Mouse (Mus musculus) lung, postnatal 0 days (tissue): Measurements from ENCODE around the gene Nell1. TPM values are rescaled to one million over a fixed set of nuclear protein-coding genes. Genes with fewer than 3 reads are reported as not detected.

Experiments
- ATAC-seq: fragments of 200-750 bp; cut with Nextera tagmentation; 2 replicates; pipeline ENCODE4 v1.8.0; 2017; ENCODE audit warnings: moderate library complexity
- DNase-seq: peaks from one replicate; pipeline ENCODE4 v3.0.0-alpha.2; 2016; ENCODE audit warnings: low spot score
- H3K27ac ChIP-seq: fragments of 300-500 bp; sonication (generic); 2 replicates; pipeline ENCODE4 v1.5.1; 2014; ENCODE audit warnings: antibody characterized with exemption, mild to moderate bottlenecking, low read length, mixed read lengths
- H3K27me3 ChIP-seq: fragments of 300-500 bp; sonication (generic); replicated peaks from 2 replicates; pipeline ENCODE4 v1.6.1; 2014; ENCODE audit warnings: low read length, mixed read lengths; ENCODE audit not compliant: insufficient read depth
- H3K36me3 ChIP-seq: fragments of 300-500 bp; sonication (generic); 2 replicates; pipeline ENCODE4 v1.6.1; 2014; ENCODE audit warnings: low read length, mixed read lengths; ENCODE audit not compliant: insufficient read depth
- H3K4me1 ChIP-seq: fragments of 300-500 bp; sonication (generic); 2 replicates; pipeline ENCODE4 v1.6.1; 2014; ENCODE audit warnings: antibody characterized with exemption, low read depth, low read length, mixed read lengths; ENCODE audit not compliant: insufficient read depth
- H3K4me2 ChIP-seq: fragments of 300-500 bp; sonication (generic); replicated peaks from 2 replicates; pipeline ENCODE4 v1.6.1; 2014; ENCODE audit warnings: low read depth, mild to moderate bottlenecking, low read length, moderate library complexity, mixed read lengths
- H3K4me3 ChIP-seq: fragments of 300-500 bp; sonication (generic); 2 replicates; pipeline ENCODE4 v1.5.1; 2014; ENCODE audit warnings: low read depth, low read length
- H3K9ac ChIP-seq: fragments of 300-500 bp; sonication (generic); replicated peaks from 2 replicates; pipeline ENCODE4 v1.6.1; 2014; ENCODE audit warnings: low read depth, mild to moderate bottlenecking
- H3K9me3 ChIP-seq: fragments of 300-500 bp; sonication (generic); 2 replicates; pipeline ENCODE4 v1.6.1; 2016; ENCODE audit warnings: low read length, mixed read lengths
- CTCF ChIP-seq: IDR thresholded peaks from 2 replicates; pipeline ENCODE4 v1.5.1; 2016; ENCODE audit warnings: antibody characterized with exemption, mild to moderate bottlenecking
- EP300 ChIP-seq: IDR thresholded peaks from 2 replicates; pipeline ENCODE4 v1.6.1; 2016; ENCODE audit warnings: antibody characterized with exemption, mild to moderate bottlenecking, control low read depth
- WGBS: fragments of 180-500 bp; shearing (Covaris S2); extraction: QIAGEN DNeasy Blood & Tissue Kit; methylation state at CpG from one replicate; pipeline ENCODE4 v1.1.7; 2014; 5-methylcytosine and 5-hydroxymethylcytosine counted together
- polyA plus RNA-seq: library from polyadenylated mRNA; unstranded; fragments of >200 nt; fragmentation: Nextera tagmentation; extraction: Ambion mirVana; gene quantifications from 2 replicates; pipeline ENCODE4 v1.2.1, GENCODE M21; 2015

Nell1 gene
- polyA plus RNA-seq, 1 experiment from 2014 or later, result 3.2 TPM

DNA sequence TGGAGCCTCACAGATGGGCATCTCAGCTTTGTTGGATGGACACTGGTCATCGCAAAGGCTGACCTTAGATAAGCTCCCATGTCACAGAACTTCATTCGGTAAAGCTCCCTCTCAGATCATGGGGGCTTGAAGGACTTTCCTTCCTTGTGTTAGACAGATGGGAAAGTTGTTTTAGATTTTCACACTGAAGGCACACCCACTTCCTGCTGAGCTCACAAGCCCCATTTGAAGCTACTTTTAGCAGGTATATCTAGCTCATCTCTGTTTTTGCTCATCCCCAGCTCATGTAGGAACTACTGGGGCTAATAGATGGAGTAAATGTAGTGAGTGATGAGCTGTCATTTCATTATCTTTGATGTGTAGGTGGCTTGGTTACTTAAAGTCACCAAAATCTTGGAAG, 252.0 kb downstream of the Nell1 start:
- H3K9me3 ChIP-seq, result no peaks in the 10 kb centered on the region
- no peak overlapping the region for H3K4me2 ChIP-seq
- WGBS, result 55% methylated on average over 2 of the region's 2 CpGs
- no peak for TF ChIP-seq EP300
- no peak overlapping the region for H3K9ac ChIP-seq
- DNase-seq, result no peak
- no peaks in the 10 kb centered on the region for H3K36me3 ChIP-seq
- no peak overlapping the region for H3K4me3 ChIP-seq
- no peaks in the 10 kb centered on the region for H3K4me1 ChIP-seq
- no peak overlapping the region for H3K27ac ChIP-seq
- no peak for ATAC-seq
- no peaks in the 10 kb centered on the region for H3K27me3 ChIP-seq

DNA sequence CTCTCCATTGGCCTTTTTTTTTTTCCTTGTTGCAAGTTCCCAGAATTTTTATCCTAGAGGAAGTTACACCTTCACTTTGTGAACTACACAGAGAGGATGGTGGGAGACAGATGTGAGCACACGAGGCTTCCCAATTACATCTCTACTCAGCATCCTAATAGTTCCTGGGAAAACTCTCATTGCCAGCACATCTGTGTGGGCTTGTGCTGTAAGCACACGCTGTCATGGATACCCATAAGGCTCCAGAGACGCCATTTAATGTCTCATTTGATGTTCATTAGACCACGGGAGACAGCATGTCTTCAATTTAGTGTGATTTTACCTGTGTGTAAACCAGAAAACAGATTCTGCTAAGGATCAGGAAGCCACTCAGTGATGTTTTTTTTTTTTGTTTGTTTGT, 253.6 kb downstream of the Nell1 start:
- no peaks in the 10 kb centered on the region for H3K9me3 ChIP-seq
- ATAC-seq (no peak), DNase-seq (no peak)
- WGBS, result 82% methylated on average over 4 of the region's 4 CpGs
- no peaks in the 10 kb centered on the region for H3K27me3 ChIP-seq
- no peak overlapping the region for H3K27ac ChIP-seq
- H3K36me3 ChIP-seq, result no peaks in the 10 kb centered on the region
- no peak overlapping the region for H3K4me3 ChIP-seq
- no peak overlapping the region for H3K4me2 ChIP-seq
- H3K4me1 ChIP-seq, result no peaks in the 10 kb centered on the region
- no peak overlapping the region for H3K9ac ChIP-seq
- TF ChIP-seq CTCF (no peak), EP300 (no peak)

DNA sequence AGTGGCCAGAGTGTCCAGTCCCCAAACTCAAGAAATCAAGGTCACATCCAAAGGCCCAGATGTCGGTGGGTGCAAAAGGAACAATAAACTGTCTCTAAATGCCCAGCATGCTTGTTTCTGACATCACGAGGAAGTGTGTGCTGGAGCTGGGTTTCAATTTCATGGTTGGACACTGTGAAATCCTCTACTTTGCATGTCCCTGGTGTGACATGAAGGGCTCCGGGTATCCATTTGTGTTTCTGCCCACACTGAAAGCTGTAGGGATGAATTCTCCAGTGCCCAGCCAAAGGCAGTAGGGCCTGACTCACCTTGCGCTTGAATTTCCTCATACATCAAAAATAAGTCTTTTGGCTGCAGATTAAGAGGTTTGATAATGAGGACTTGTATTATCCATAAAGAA, 266.5 kb downstream of the Nell1 start:
- ATAC-seq (no peak), DNase-seq (no peak)
- TF ChIP-seq EP300, result no peak
- no peak for TF ChIP-seq CTCF
- Histone ChIP-seq H3K4me3 (no peak overlapping the region), H3K4me1 (no peaks in the 10 kb centered on the region), H3K36me3 (no peaks in the 10 kb centered on the region), H3K9ac (no peak overlapping the region), H3K9me3 (no peaks in the 10 kb centered on the region), H3K27me3 (no peaks in the 10 kb centered on the region), H3K27ac (no peak overlapping the region), H3K4me2 (no peak overlapping the region)
- WGBS, result 80% methylated on average over 4 of the region's 4 CpGs

DNA sequence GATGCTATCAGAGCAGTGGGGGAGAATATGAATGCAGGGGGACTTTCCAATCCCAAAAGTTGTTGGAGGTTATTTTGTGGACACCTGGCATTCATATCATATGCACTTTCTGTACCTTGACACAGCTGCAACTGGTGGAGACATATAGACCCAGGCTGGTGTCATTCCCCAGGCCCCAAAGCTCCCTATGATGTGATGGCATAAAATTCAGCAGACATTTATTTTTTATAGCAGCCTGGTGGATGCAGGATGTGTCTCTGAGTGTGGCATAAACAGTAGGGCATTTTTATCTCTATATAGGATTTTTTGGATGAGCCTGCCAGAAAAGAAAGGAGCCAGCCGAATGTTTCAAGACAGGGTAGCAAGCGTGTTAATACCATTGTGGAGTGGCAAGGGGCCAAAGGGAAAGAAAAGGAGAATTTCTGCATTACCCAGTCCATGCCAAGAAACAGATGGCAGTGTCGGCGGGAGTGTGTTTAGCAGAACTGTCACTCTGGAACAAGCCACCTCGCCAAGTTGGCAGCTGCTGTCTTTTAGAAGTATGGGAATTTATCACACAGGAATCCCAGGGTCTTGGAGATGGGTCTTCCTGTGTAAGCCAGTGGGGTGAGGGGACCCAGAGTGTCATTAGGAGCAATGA, 267.1 kb downstream of the Nell1 start:
- no peaks in the 10 kb centered on the region for H3K36me3 ChIP-seq
- no peaks in the 10 kb centered on the region for H3K4me1 ChIP-seq
- H3K27ac ChIP-seq, result no peak overlapping the region
- no peak overlapping the region for H3K9ac ChIP-seq
- H3K27me3 ChIP-seq, result no peaks in the 10 kb centered on the region
- no peak overlapping the region for H3K4me3 ChIP-seq
- WGBS, result 35% methylated on average over 5 of the region's 5 CpGs
- H3K4me2 ChIP-seq, result no peak overlapping the region
- no peak for TF ChIP-seq EP300
- no peak for TF ChIP-seq CTCF
- no peaks in the 10 kb centered on the region for H3K9me3 ChIP-seq
- ATAC-seq (0 out of 2 replicates have a peak, but pooled peaks have one; percentile 14), DNase-seq (peak; percentile 11)

DNA sequence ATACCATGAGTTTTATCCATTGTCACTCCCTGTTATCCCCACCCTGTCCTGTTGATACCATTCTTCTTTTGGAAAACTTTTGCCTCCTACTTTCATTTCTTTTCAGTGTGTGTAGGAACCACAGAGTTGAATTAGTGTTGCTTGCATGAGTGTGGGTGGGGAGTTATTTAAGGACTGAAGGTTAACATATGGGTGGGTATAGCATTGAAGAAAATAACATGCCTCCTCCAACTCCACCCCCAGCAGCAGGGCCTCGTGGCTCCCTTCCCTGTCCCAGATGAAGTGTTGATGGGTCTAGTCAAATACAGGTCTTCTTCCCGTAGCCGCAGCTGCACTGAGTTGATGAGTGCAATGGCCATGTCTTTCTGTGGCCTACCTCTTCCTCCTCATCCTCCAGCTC, 278.5 kb downstream of the Nell1 start:
- WGBS, result 75% methylated on average over 3 of the region's 3 CpGs
- no peaks in the 10 kb centered on the region for H3K9me3 ChIP-seq
- H3K4me3 ChIP-seq, result no peak overlapping the region
- no peak overlapping the region for H3K4me2 ChIP-seq
- no peaks in the 10 kb centered on the region for H3K4me1 ChIP-seq
- DNase-seq (no peak), ATAC-seq (no peak)
- H3K9ac ChIP-seq, result no peak overlapping the region
- H3K27ac ChIP-seq, result no peak overlapping the region
- TF ChIP-seq CTCF (no peak), EP300 (no peak)
- no peaks in the 10 kb centered on the region for H3K27me3 ChIP-seq
- H3K36me3 ChIP-seq, result no peaks in the 10 kb centered on the region

- no peaks in the 10 kb centered on the region for H3K27me3 ChIP-seq
- no peak overlapping the region for H3K4me2 ChIP-seq
- no peaks in the 10 kb centered on the region for H3K4me1 ChIP-seq
- no peaks in the 10 kb centered on the region for H3K36me3 ChIP-seq
- WGBS, result 74% methylated on average over 3 of the region's 3 CpGs
- H3K4me3 ChIP-seq, result no peak overlapping the region
- TF ChIP-seq EP300, result no peak
- TF ChIP-seq CTCF, result no peak
- no peak for ATAC-seq
- H3K27ac ChIP-seq, result no peak overlapping the region
- H3K9ac ChIP-seq, result no peak overlapping the region
- no peaks in the 10 kb centered on the region for H3K9me3 ChIP-seq
- DNase-seq, result no peak
Observed at GRCm38 (mm10) chr7:50260016-50260415, 285.4 kb downstream of the Nell1 start.

DNA sequence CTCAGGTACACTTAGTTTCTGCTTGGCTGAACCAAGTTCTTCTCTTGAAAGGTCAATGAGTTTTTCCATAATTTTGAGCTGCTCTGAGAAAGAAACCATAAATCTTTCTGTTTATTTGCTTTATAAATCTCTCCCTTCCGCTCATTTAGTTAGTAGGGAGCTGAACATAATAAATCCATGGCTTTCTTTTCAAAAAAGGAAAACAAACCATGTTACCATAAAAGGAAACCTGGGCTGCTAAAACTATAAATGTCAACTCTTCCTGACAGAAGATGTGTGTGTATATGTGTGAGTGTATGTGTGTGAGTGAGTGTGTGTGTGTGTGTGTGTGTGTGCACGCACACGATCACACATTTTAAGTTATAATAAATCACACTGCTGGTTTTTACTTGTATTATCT, 320.8 kb downstream of the Nell1 start:
- Histone ChIP-seq H3K27ac (no peak overlapping the region), H3K4me2 (no peak overlapping the region), H3K27me3 (no peaks in the 10 kb centered on the region), H3K9ac (no peak overlapping the region), H3K4me1 (no peaks in the 10 kb centered on the region), H3K36me3 (no peaks in the 10 kb centered on the region), H3K4me3 (no peak overlapping the region), H3K9me3 (no peaks in the 10 kb centered on the region)
- DNase-seq (no peak), ATAC-seq (no peak)
- WGBS, result 51% methylated on average over 3 of the region's 3 CpGs
- TF ChIP-seq CTCF, result no peak
- no peak for TF ChIP-seq EP300
